Mouse (Mus musculus) thymus, adult 2 months (tissue): Measurements from ENCODE around the gene Zbtb20.

Experiments used
- CTCF ChIP-seq: fragments of 200-500 bp; IDR thresholded peaks from 2 replicates; pipeline ENCODE4 v1.5.1; 2012; ENCODE audit warnings: mild to moderate bottlenecking, control low read depth, low read length, moderate library complexity, borderline replicate concordance; ENCODE audit not compliant: control insufficient read depth, poor library complexity, insufficient read depth; ENCODE audit errors: extremely low read depth
- POLR2A ChIP-seq: fragments of 200-500 bp; IDR thresholded peaks from 2 replicates; pipeline ENCODE4 v1.6.1; 2012; ENCODE audit warnings: mild to moderate bottlenecking, low read length, control low read depth, moderate library complexity; ENCODE audit not compliant: control insufficient read depth, poor library complexity, insufficient read depth; ENCODE audit errors: extremely low read depth

GRCm38 (mm10) chr16:42910716-42911115 lies 35.0 kb downstream of the Zbtb20 start:
- TF ChIP-seq POLR2A (no peak), CTCF (no peak)
